Mouse (Mus musculus): ENCODE measurements at regions not wholly inside any gene's neighbourhood (a gene's known extent, or its start where the extent isn't known, plus 50 kb on each side); places are given as distances from the start of the nearest gene placed in this dataset.

GRCm38 (mm10) chr6:81517185-81517584 is 406.3 kb upstream of the Gcfc2 start:
- in situ Hi-C loops (cut with MboI; ENCODE audit: low pct_ligation_motif_present, low pct_unique_long_range_greater_than_20kb, low sequenced_read_pairs), result no loop called here
- H3K4me1 ChIP-seq (ENCODE audit: control insufficient read depth in 1 of 2, insufficient read depth in 2 of 2), result no peaks in the 10 kb centered on the region
- H3K4me2 ChIP-seq (ENCODE audit: insufficient read depth, low read depth, poor library complexity, severe bottlenecking), result no peak overlapping the region
- no peak for TF ChIP-seq GABPA (IDR thresholded peaks at IDR 0.05; ENCODE audit: insufficient replicate concordance, low read depth, low read length)
- TF ChIP-seq TBP (conservative IDR thresholded peaks at IDR 0.05; ENCODE audit: low read depth, low read length), result no peak
- TF ChIP-seq E2F4 (IDR thresholded peaks at IDR 0.05; ENCODE audit: insufficient replicate concordance, low read depth, low read length), result no peak
- TF ChIP-seq USF2 (conservative IDR thresholded peaks at IDR 0.05; ENCODE audit: low read depth, low read length), result no peak
- TF ChIP-seq ZC3H11A (IDR thresholded peaks at IDR 0.05; ENCODE audit: low read depth, low read length), result no peak
- no peak for TF ChIP-seq ELF1 (IDR thresholded peaks at IDR 0.05; ENCODE audit: low read depth, low read length)
- TF ChIP-seq JUN (IDR thresholded peaks at IDR 0.05; ENCODE audit: insufficient read depth, low read depth, low read length), result no peak
- H3K79me2 ChIP-seq (replicated peaks; ENCODE audit: control insufficient read depth, extremely low read depth, insufficient read depth, poor library complexity, severe bottlenecking), result no peaks in the 10 kb centered on the region
- H3K27me3 ChIP-seq (replicated peaks), result no peaks in the 10 kb centered on the region
- H3K9me3 ChIP-seq (replicated peaks; ENCODE audit: low read length), result peaks cover 5% of the 10 kb centered on the region
- no peak overlapping the region for H3K27ac ChIP-seq (ENCODE audit: insufficient read depth, low read depth)
- H3K4me3 ChIP-seq (replicated peaks in 1 of 3; ENCODE audit: low read depth in 2 of 3, low read length in 2 of 3, poor library complexity in 1 of 3), result no peak overlapping the region
- no peak for DNase-seq (ENCODE audit: extremely low read depth)
- no peaks in the 10 kb centered on the region for H3K36me3 ChIP-seq (replicated peaks in 1 of 2; ENCODE audit: control insufficient read depth in 1 of 2, insufficient read depth in 1 of 2, low read length in 1 of 2)
- dilution Hi-C loops (cut with MboI; ENCODE audit: extremely low pct_ligation_motif_present, extremely low pct_unique_long_range_greater_than_20kb, low sequenced_read_pairs), result no loop called here
- no peak overlapping the region for H3K9ac ChIP-seq (ENCODE audit: insufficient read depth, low read depth)

GRCm38 (mm10) chr6:81562260-81562659 is 361.2 kb upstream of the Gcfc2 start:
- in situ Hi-C loops (cut with MboI; ENCODE audit: low pct_ligation_motif_present, low pct_unique_long_range_greater_than_20kb, low sequenced_read_pairs) (no loop called here), dilution Hi-C loops (cut with MboI; ENCODE audit: extremely low pct_ligation_motif_present, extremely low pct_unique_long_range_greater_than_20kb, low sequenced_read_pairs) (no loop called here)
- H3K4me3 ChIP-seq (replicated peaks in 1 of 3; ENCODE audit: low read depth in 2 of 3, low read length in 2 of 3, poor library complexity in 1 of 3), result no peak overlapping the region
- H3K4me1 ChIP-seq (ENCODE audit: control insufficient read depth in 1 of 2, insufficient read depth in 2 of 2), result peaks cover 0 to 13% of the 10 kb centered on the region in 2 experiments; a peak in 2 of 4 replicates
- H3K9me3 ChIP-seq (replicated peaks; ENCODE audit: low read length), result peaks cover 5% of the 10 kb centered on the region
- H3K4me2 ChIP-seq (ENCODE audit: insufficient read depth, low read depth, poor library complexity, severe bottlenecking), result no peak overlapping the region
- no peaks in the 10 kb centered on the region for H3K36me3 ChIP-seq (replicated peaks in 1 of 2; ENCODE audit: control insufficient read depth in 1 of 2, insufficient read depth in 1 of 2, low read length in 1 of 2)
- no peaks in the 10 kb centered on the region for H3K79me2 ChIP-seq (replicated peaks; ENCODE audit: control insufficient read depth, extremely low read depth, insufficient read depth, poor library complexity, severe bottlenecking)
- H3K27me3 ChIP-seq (replicated peaks), result no peaks in the 10 kb centered on the region
- no peak for DNase-seq (ENCODE audit: extremely low read depth)
- TF ChIP-seq ZC3H11A (IDR thresholded peaks at IDR 0.05; ENCODE audit: low read depth, low read length) (no peak), ZKSCAN1 (IDR thresholded peaks at IDR 0.05; ENCODE audit: borderline replicate concordance, low read depth, low read length) (no peak), TCF12 (IDR thresholded peaks at IDR 0.05; ENCODE audit: low read depth, low read length) (no peak), RAD21 (IDR thresholded peaks at IDR 0.05; ENCODE audit: low read depth, low read length) (no peak), POLR2A (IDR thresholded peaks at IDR 0.05; ENCODE audit: low read depth, low read length) (no peak), CTCF (conservative IDR thresholded peaks at IDR 0.05 in 1 of 2, IDR thresholded peaks at IDR 0.05 in 1 of 2; ENCODE audit: low read depth in 2 of 2, low read length in 2 of 2) (no peak), USF1 (IDR thresholded peaks at IDR 0.05; ENCODE audit: low read depth, low read length) (no peak), ELF1 (IDR thresholded peaks at IDR 0.05; ENCODE audit: low read depth, low read length) (no peak), MEF2A (IDR thresholded peaks at IDR 0.05; ENCODE audit: borderline replicate concordance, low read depth, low read length) (no peak), EP300 (IDR thresholded peaks at IDR 0.05; ENCODE audit: low read length) (no peak), POLR2AphosphoS2 (IDR thresholded peaks at IDR 0.05; ENCODE audit: low read depth, low read length) (no peak), CHD2 (IDR thresholded peaks at IDR 0.05; ENCODE audit: low read length) (no peak), JUND (conservative IDR thresholded peaks at IDR 0.05; ENCODE audit: low read depth, low read length) (no peak)
- no peak overlapping the region for H3K9ac ChIP-seq (ENCODE audit: insufficient read depth, low read depth)
- H3K27ac ChIP-seq (ENCODE audit: insufficient read depth, low read depth), result no peak overlapping the region

Measured in CH12.LX (cell line).